Mouse (Mus musculus) forebrain, embryonic 11.5 days (tissue): ENCODE data around the gene Otulin. TPM values are rescaled to one million over a fixed set of nuclear protein-coding genes. Genes with fewer than 3 reads are reported as not detected.

Experiments
- ATAC-seq: fragments of 200-750 bp; cut with Nextera tagmentation; replicated peaks from 2 replicates; pipeline ENCODE4 v1.8.0; 2017; ENCODE audit warnings: moderate TSS enrichment; ENCODE audit not compliant: low FRiP score
- DNase-seq: peaks from one replicate; pipeline ENCODE4 v3.0.0-alpha.2; 2017; ENCODE audit warnings: low spot score
- H3K27ac ChIP-seq: fragments of 300-500 bp; sonication (generic); 2 replicates; pipeline ENCODE4 v1.5.1; 2014; ENCODE audit warnings: low read depth, low read length
- H3K27me3 ChIP-seq: fragments of 300-500 bp; sonication (generic); 2 replicates; pipeline ENCODE4 v1.6.1; 2014; ENCODE audit warnings: mild to moderate bottlenecking, low read length, mixed read lengths; ENCODE audit not compliant: control insufficient read depth, insufficient read depth
- H3K36me3 ChIP-seq: fragments of 300-500 bp; sonication (generic); 2 replicates; pipeline ENCODE4 v1.6.1; 2014; ENCODE audit warnings: mild to moderate bottlenecking, low read length, moderate library complexity, mixed read lengths; ENCODE audit not compliant: control insufficient read depth, insufficient read depth
- H3K4me1 ChIP-seq: fragments of 300-500 bp; sonication (generic); replicated peaks from 2 replicates; pipeline ENCODE4 v1.6.1; 2014; ENCODE audit warnings: low read length, mixed read lengths; ENCODE audit not compliant: control insufficient read depth, insufficient read depth
- H3K4me2 ChIP-seq: fragments of 300-500 bp; sonication (generic); 2 replicates; pipeline ENCODE4 v1.6.1; 2014; ENCODE audit warnings: low read depth, mild to moderate bottlenecking, low read length, moderate library complexity, mixed read lengths; ENCODE audit not compliant: severe bottlenecking
- H3K4me3 ChIP-seq: fragments of 300-500 bp; sonication (generic); 2 replicates; pipeline ENCODE4 v1.5.1; 2014; ENCODE audit warnings: low read depth, low read length
- H3K9ac ChIP-seq: fragments of 300-500 bp; sonication (generic); 2 replicates; pipeline ENCODE4 v1.6.1; 2014; ENCODE audit warnings: low read length
- H3K9me3 ChIP-seq: fragments of 300-500 bp; sonication (generic); 2 replicates; pipeline ENCODE4 v1.6.1; 2016; ENCODE audit warnings: low read length, mixed read lengths; ENCODE audit not compliant: control insufficient read depth
- WGBS: fragments of 180-500 bp; shearing (Covaris S2); extraction: QIAGEN DNeasy Blood & Tissue Kit; methylation state at CpG from one replicate; pipeline ENCODE4 v1.1.7; 2014; 5-methylcytosine and 5-hydroxymethylcytosine counted together
- polyA plus RNA-seq: library from polyadenylated mRNA; unstranded; fragments of >200 nt; fragmentation: Nextera tagmentation; extraction: Ambion mirVana; gene quantifications from 2 replicates; pipeline ENCODE4 v1.2.1, GENCODE M21; 2014

Gene Otulin
- polyA plus RNA-seq, 1 experiment from 2014 or later, result 35.7 TPM

DNA sequence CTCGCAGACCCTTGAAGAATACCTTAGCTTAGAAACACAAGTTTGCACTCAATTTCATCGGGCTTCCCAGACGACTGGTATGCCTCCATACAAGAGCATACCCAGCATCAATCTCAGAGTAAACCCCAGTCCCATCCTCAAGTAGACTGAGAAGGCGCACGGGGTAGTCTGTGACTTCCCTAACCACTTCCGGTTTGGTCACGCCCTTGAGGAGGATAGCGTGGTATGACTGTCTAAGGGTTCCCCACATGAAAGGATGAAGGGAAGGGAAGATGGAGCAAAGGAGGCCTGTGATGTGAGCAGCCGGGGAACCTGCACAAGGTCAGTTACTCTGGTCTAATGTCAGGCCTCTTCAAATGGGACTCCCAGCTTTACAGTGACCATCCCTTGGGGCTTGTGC is 2.7 kb downstream of the Otulin start:
- ATAC-seq (no peak), DNase-seq (no peak)
- Histone ChIP-seq H3K4me2 (no peak overlapping the region), H3K27me3 (no peaks in the 10 kb centered on the region), H3K9me3 (no peaks in the 10 kb centered on the region), H3K4me1 (peaks cover 8% of the 10 kb centered on the region), H3K9ac (no peak overlapping the region), H3K4me3 (no peak overlapping the region), H3K27ac (no peak overlapping the region), H3K36me3 (no peaks in the 10 kb centered on the region)
- WGBS, result 90% methylated on average over 9 of the region's 9 CpGs

DNA sequence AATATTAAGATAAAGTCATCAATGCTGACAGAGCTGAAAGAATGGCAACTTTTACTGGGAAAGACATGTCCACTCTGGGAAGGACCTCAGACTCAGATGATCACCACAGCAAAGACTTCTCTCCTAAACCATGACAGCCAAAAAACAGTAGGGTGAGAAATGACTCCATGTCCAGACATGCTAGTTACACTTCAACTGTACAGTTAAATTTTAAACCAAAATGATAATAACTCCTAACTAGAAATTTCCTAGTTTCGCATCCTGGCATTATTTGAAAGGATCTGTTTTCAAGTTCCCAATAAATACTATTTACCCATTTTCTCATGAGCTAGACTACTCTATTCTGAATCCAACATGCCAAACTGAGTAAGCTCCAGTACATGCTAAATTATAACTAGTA is 4.2 kb downstream of the Otulin start:
- Histone ChIP-seq H3K36me3 (no peaks in the 10 kb centered on the region), H3K9me3 (no peaks in the 10 kb centered on the region), H3K4me2 (no peak overlapping the region), H3K27me3 (no peaks in the 10 kb centered on the region), H3K27ac (no peak overlapping the region), H3K4me3 (no peak overlapping the region), H3K4me1 (peaks cover 8% of the 10 kb centered on the region), H3K9ac (no peak overlapping the region)
- ATAC-seq (no peak), DNase-seq (no peak)
- WGBS, result 94% methylated on average over 1 of the region's 1 CpGs

DNA sequence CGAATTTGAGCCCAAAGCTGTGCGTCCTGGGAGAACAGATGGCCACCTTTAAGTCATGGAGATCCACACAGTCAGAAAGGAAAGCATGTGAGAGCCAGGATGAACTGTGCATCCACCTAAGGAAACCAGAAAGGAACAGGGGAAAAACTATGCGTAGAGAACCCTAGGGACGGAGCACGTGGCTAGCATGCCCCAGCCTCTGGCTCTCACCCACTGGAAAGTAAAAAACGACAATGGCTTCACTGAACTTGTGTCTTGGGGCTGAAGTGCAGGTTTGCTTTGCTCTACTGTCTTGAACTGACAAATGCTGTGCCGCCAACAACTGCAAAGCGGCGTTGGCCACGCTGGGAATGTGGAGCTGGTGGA is 4.6 kb downstream of the Otulin start:
- Histone ChIP-seq H3K27ac (no peak overlapping the region), H3K36me3 (no peaks in the 10 kb centered on the region), H3K4me3 (no peak overlapping the region), H3K9ac (no peak overlapping the region), H3K27me3 (no peaks in the 10 kb centered on the region), H3K4me2 (no peak overlapping the region), H3K9me3 (no peaks in the 10 kb centered on the region), H3K4me1 (peaks cover 8% of the 10 kb centered on the region)
- 90% methylated on average over 10 of the region's 10 CpGs for WGBS
- ATAC-seq (no peak), DNase-seq (no peak)

DNA sequence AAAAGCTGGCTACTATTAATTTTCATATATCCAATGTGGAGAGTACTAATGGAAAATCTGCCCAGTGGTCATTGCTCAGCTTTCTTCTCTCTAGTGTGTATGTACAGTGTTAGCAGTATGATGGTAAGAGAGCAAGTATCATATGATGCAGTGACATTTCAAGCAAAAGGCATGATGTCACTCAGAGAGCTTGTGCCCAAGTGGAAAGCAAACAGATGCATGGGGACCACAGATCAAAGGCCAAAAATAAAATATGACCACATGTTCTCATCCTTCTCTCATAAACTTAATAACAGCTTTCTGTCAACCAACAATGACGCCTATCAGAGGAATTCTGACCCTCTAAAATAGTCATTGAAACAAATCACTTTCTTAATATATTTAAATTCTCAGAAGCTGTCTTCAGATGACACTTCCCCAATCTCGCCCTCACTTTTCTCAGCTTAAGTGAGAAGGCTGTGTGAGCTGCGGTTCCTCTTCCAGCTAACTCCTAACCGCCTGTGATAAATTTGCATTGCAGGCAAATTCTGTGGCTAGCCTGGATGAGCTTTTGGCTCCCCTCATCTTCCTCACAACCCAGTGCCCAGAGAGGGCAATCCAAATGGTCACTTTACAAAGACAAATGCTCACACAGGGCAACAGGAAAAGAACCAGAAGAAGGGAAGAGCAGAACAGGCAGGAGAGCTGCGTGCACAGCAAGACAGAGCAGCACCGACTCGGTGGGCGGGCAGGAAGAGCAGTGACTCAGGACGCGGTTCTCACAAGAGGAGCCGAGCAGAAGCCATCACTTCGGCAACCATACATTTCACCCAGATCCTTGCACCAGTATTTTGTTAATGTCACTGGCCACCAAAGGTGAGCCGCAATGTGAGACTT is 5.2 kb downstream of the Otulin start:
- WGBS, result 94% methylated on average over 13 of the region's 13 CpGs
- no peaks in the 10 kb centered on the region for H3K36me3 ChIP-seq
- no peaks in the 10 kb centered on the region for H3K27me3 ChIP-seq
- H3K9ac ChIP-seq, result no peak overlapping the region
- H3K27ac ChIP-seq, result no peak overlapping the region
- no peak overlapping the region for H3K4me3 ChIP-seq
- no peak overlapping the region for H3K4me2 ChIP-seq
- H3K9me3 ChIP-seq, result no peaks in the 10 kb centered on the region
- ATAC-seq (no peak), DNase-seq (no peak)
- H3K4me1 ChIP-seq, result peaks cover 8% of the 10 kb centered on the region

DNA sequence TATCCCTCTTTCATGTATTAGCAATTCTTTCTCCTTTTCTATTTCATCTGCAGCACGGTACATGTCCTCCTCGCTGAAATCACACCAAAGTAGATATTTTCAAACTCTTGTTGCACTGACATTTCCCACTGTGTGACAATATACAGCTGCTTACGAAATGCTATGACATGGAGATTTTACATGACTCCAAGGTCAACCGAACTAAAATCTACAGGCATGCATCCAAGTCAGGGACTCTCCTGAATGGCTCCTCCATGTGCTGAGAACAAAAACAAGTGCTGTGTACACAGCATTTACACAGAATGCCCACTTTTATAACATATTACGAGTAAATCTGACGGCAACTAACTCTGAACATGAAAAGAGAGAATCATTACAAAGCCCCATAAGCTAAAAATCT is 7.2 kb downstream of the Otulin start:
- Histone ChIP-seq H3K4me3 (no peak overlapping the region), H3K36me3 (no peaks in the 10 kb centered on the region), H3K9ac (no peak overlapping the region), H3K4me1 (no peaks in the 10 kb centered on the region), H3K27ac (no peak overlapping the region), H3K9me3 (no peaks in the 10 kb centered on the region), H3K27me3 (no peaks in the 10 kb centered on the region), H3K4me2 (no peak overlapping the region)
- DNase-seq (no peak), ATAC-seq (no peak)
- 95% methylated on average over 6 of the region's 6 CpGs for WGBS

DNA sequence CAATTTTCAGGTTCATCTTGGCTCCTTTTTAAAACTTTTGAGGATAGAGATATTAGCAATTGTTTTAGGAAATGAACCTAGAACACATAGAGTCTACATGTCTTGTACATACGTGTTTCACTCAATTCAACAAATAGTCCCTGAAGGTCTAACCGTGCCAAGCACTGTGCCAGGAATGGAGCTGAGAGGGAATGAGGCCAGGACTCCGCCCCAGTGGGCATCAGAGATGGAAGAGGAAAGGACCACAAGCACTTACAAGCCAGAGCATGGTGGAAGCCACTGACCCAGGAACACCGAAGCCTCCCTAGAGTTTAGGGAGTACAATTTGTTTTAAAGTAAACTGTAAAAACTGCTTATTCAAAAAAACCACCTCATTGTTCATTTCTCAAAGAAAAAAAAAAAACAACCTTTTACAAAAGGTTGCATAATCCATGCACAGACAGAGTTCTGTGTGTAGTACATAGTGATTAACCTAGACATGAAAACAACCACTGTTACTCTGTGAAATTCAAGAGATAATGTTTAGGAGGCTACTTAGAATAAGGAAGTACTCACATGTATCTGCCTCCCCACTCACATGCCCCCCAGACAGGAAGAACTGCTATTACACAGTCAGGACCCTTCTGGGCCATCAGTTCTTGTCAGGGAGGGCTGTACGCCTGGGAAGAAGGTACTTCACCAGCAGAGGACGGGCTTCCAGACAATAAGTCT is 9.9 kb downstream of the Otulin start:
- 89% methylated on average over 6 of the region's 6 CpGs for WGBS
- Histone ChIP-seq H3K36me3 (no peaks in the 10 kb centered on the region), H3K27me3 (no peaks in the 10 kb centered on the region), H3K9me3 (no peaks in the 10 kb centered on the region), H3K4me1 (no peaks in the 10 kb centered on the region), H3K27ac (no peak overlapping the region), H3K9ac (no peak overlapping the region), H3K4me3 (no peak overlapping the region), H3K4me2 (no peak overlapping the region)
- no peak for DNase-seq
- ATAC-seq, result no peak

DNA sequence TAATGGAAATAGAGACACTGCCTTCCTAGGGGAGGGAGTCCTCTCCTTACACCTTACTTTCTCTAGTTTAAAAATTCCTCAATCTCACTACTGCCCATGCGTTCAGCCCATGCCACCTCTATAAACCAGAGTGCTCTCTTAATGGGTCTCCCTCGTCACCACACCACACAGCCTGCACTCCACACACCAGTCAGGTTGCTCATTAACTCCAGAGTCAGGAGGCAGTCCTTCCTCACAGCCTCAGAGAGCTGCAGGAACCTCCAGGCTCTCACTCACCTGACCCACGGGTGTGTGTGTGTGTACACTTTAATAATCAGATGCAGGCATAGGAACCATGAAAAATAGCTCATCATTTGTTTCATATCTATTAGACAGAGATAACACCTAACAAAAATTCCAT is 10.8 kb downstream of the Otulin start:
- Histone ChIP-seq H3K4me1 (no peaks in the 10 kb centered on the region), H3K27me3 (no peaks in the 10 kb centered on the region), H3K27ac (no peak overlapping the region), H3K36me3 (no peaks in the 10 kb centered on the region), H3K4me2 (no peak overlapping the region), H3K9ac (no peak overlapping the region), H3K9me3 (no peaks in the 10 kb centered on the region), H3K4me3 (no peak overlapping the region)
- DNase-seq, result no peak
- ATAC-seq, result no peak
- 88% methylated on average over 3 of the region's 3 CpGs for WGBS

DNA sequence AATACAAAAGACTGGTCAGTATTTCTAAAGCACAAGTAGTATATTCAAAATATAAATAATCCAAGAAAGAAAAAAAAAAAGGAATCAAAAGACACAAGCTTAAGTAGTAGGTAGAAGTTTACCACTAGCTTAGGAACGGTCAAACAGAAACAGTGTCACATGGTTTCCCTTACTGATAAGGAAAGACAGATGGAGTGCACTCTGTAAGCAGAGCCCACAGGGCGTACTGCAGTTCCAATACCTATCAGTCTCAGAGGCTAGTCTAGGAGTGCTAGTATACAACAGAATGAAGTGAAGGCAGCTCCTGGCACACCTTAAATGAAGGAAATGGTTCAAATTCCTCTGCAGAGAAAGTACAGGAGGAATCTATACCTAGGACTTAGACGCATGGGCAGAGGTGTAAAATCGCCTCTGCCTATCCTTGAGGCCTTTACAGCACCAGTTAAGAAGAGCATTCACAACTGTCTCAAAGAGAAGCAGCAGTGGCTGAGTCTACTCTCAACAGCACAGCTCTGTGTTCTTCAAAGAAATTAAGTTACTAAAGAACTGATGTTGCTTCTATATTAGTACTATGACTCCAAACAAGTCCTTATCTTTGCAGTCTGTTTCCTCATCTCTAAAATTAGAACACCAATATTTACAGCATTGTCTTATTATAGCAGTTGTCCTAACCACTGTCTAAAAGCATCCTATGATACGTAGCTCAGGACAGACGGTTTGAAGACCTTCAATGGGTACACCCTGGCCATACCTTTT is 11.5 kb downstream of the Otulin start:
- Histone ChIP-seq H3K27me3 (no peaks in the 10 kb centered on the region), H3K4me3 (no peak overlapping the region), H3K36me3 (no peaks in the 10 kb centered on the region), H3K9ac (no peak overlapping the region), H3K4me1 (no peaks in the 10 kb centered on the region), H3K27ac (no peak overlapping the region), H3K4me2 (no peak overlapping the region), H3K9me3 (no peaks in the 10 kb centered on the region)
- 88% methylated on average over 6 of the region's 6 CpGs for WGBS
- no peak for DNase-seq
- ATAC-seq, result no peak
